Mouse (Mus musculus) MEL (cell line): ENCODE data around the gene Epb41l1. TPM values are rescaled to one million over a fixed set of nuclear protein-coding genes. Genes with fewer than 3 reads are reported as not detected.
A peak's percentile ranks its signal among the peaks of the same experiment; 100 is the strongest.

Experiments used
- DNase-seq: peaks from one replicate; pipeline ENCODE4 v3.0.0; 2011; ENCODE audit warnings: low read depth, low spot score
- H3K27ac ChIP-seq: 2 replicates; pipeline ENCODE4 v1.5.1; 2012; ENCODE audit warnings: low read depth, mild to moderate bottlenecking, control low read depth, low read length, moderate library complexity; ENCODE audit not compliant: control insufficient read depth
- H3K27me3 ChIP-seq, 2 experiments: fragments of 150-350 bp in 1 of 2; sonication (generic) in 1 of 2; 2 replicates each; pipeline ENCODE4 v1.6.1; 2012; ENCODE audit warnings: low read length in 2 of 2, mild to moderate bottlenecking in 2 of 2, improper control_type of control experiment in 1 of 2, moderate library complexity in 1 of 2; ENCODE audit not compliant: insufficient read depth in 2 of 2, control insufficient read depth in 1 of 2
- H3K36me3 ChIP-seq, 2 experiments: 2 replicates each; pipeline ENCODE4 v1.6.1; 2012 to 2014; ENCODE audit warnings: low read length in 2 of 2, improper control_type of control experiment in 1 of 2, inconsistent platforms in 1 of 2, mild to moderate bottlenecking in 1 of 2; ENCODE audit not compliant: insufficient read depth in 2 of 2, control insufficient read depth in 1 of 2
- H3K4me1 ChIP-seq, 2 experiments: fragments of 150-350 bp in 1 of 2; sonication (generic) in 1 of 2; 2 replicates each; pipeline ENCODE4 v1.6.1; 2012; ENCODE audit warnings: low read length in 2 of 2, improper control_type of control experiment in 1 of 2, mild to moderate bottlenecking in 1 of 2; ENCODE audit not compliant: insufficient read depth in 2 of 2, control insufficient read depth in 1 of 2
- H3K4me3 ChIP-seq, 2 experiments: fragments of 150-350 bp in 1 of 2; sonication (generic) in 1 of 2; 2 replicates each; pipeline ENCODE4 v1.5.1; 2012; ENCODE audit warnings: low read depth in 2 of 2, low read length in 2 of 2, mild to moderate bottlenecking in 2 of 2, moderate library complexity in 2 of 2, control low read depth in 1 of 2, improper control_type of control experiment in 1 of 2; ENCODE audit not compliant: control insufficient read depth in 1 of 2, insufficient read depth in 1 of 2
- H3K79me2 ChIP-seq: 2 replicates; pipeline ENCODE4 v1.6.1; 2012; ENCODE audit warnings: mild to moderate bottlenecking, low read length, moderate library complexity; ENCODE audit not compliant: control insufficient read depth, poor library complexity, insufficient read depth
- H3K9ac ChIP-seq: 2 replicates; pipeline ENCODE4 v1.6.1; 2012; ENCODE audit warnings: low read depth, mild to moderate bottlenecking, control low read depth, low read length, moderate library complexity; ENCODE audit not compliant: control insufficient read depth, poor library complexity, severe bottlenecking
- H3K9me3 ChIP-seq: fragments of 150-350 bp; sonication (generic); replicated peaks from 2 replicates; pipeline ENCODE4 v1.6.1; 2012; ENCODE audit warnings: mild to moderate bottlenecking, low read length, improper control_type of control experiment, moderate library complexity; ENCODE audit not compliant: insufficient read depth
- BHLHE40 ChIP-seq: IDR thresholded peaks from 2 replicates; pipeline ENCODE4 v1.6.1; 2012; ENCODE audit warnings: low read depth, mild to moderate bottlenecking, inconsistent platforms, low read length, improper control_type of control experiment, borderline replicate concordance
- CHD1 ChIP-seq: IDR thresholded peaks from 2 replicates; pipeline ENCODE4 v1.6.1; 2012; ENCODE audit warnings: low read depth, mild to moderate bottlenecking, inconsistent platforms, low read length, improper control_type of control experiment
- CHD2 ChIP-seq: IDR thresholded peaks from 2 replicates; pipeline ENCODE4 v1.6.1; 2011; ENCODE audit warnings: low read length, improper control_type of control experiment
- E2F4 ChIP-seq: IDR thresholded peaks from 2 replicates; pipeline ENCODE4 v1.6.1; 2011; ENCODE audit warnings: low read depth, low read length, improper control_type of control experiment, borderline replicate concordance
- EP300 ChIP-seq, 2 experiments: IDR thresholded peaks; 2 replicates each; pipeline ENCODE4 v1.6.1; 2011; ENCODE audit warnings: improper control_type of control experiment in 2 of 2, low read length in 2 of 2, low read depth in 1 of 2, mild to moderate bottlenecking in 1 of 2
- GABPA ChIP-seq: IDR thresholded peaks from 2 replicates; pipeline ENCODE4 v1.6.1; 2012; ENCODE audit warnings: low read depth, mild to moderate bottlenecking, inconsistent platforms, low read length, improper control_type of control experiment, moderate library complexity
- GATA1 ChIP-seq: IDR thresholded peaks from 2 replicates; pipeline ENCODE4 v1.6.1; 2011; ENCODE audit warnings: low read depth, low read length, improper control_type of control experiment
- JUND ChIP-seq: IDR thresholded peaks from 2 replicates; pipeline ENCODE4 v1.6.1; 2011; ENCODE audit warnings: low read depth, mild to moderate bottlenecking, improper control_type of control experiment, low read length
- KAT2A ChIP-seq: conservative IDR thresholded peaks from 2 replicates; pipeline ENCODE4 v1.6.1; 2012; ENCODE audit warnings: low read depth, low read length, improper control_type of control experiment, inconsistent platforms
- MAFK ChIP-seq: IDR thresholded peaks from 2 replicates; pipeline ENCODE4 v1.6.1; 2011; ENCODE audit warnings: low read depth, mild to moderate bottlenecking, low read length, improper control_type of control experiment, borderline replicate concordance
- MYC ChIP-seq: IDR thresholded peaks from 2 replicates; pipeline ENCODE4 v1.6.1; 2011; ENCODE audit warnings: low read depth, mild to moderate bottlenecking, low read length, improper control_type of control experiment, moderate library complexity
- NELFE ChIP-seq: IDR thresholded peaks from 2 replicates; pipeline ENCODE4 v1.6.1; 2011; ENCODE audit warnings: low read depth, low read length, improper control_type of control experiment
- POLR2A ChIP-seq, 2 experiments: IDR thresholded peaks; 2 replicates each; pipeline ENCODE4 v1.6.1; 2011 to 2012; ENCODE audit warnings: low read length in 2 of 2, mild to moderate bottlenecking in 2 of 2, control low read depth in 1 of 2, improper control_type of control experiment in 1 of 2, low read depth in 1 of 2, moderate library complexity in 1 of 2; ENCODE audit not compliant: control insufficient read depth in 1 of 2, insufficient read depth in 1 of 2, poor library complexity in 1 of 2
- POLR2AphosphoS2 ChIP-seq: IDR thresholded peaks from 2 replicates; pipeline ENCODE4 v1.6.1; 2011; ENCODE audit warnings: low read length, improper control_type of control experiment
- POLR2AphosphoS5 ChIP-seq: IDR thresholded peaks from 2 replicates; pipeline ENCODE4 v1.6.1; 2012; ENCODE audit warnings: low read depth, borderline replicate concordance, mild to moderate bottlenecking, inconsistent platforms, low read length, moderate library complexity, mixed read lengths
- RCOR1 ChIP-seq: IDR thresholded peaks from 2 replicates; pipeline ENCODE4 v1.6.1; 2012; ENCODE audit warnings: low read depth, mild to moderate bottlenecking, inconsistent platforms, low read length, improper control_type of control experiment
- SIN3A ChIP-seq: IDR thresholded peaks from 2 replicates; pipeline ENCODE4 v1.6.1; 2012; ENCODE audit warnings: low read length, improper control_type of control experiment, inconsistent platforms
- SMC3 ChIP-seq: IDR thresholded peaks from 2 replicates; pipeline ENCODE4 v1.6.1; 2011; ENCODE audit warnings: low read depth, low read length, improper control_type of control experiment
- TAL1 ChIP-seq: IDR thresholded peaks from 2 replicates; pipeline ENCODE4 v1.6.1; 2012; ENCODE audit warnings: mild to moderate bottlenecking, inconsistent platforms, low read length, moderate library complexity, mixed read lengths
- TCF12 ChIP-seq: IDR thresholded peaks from 2 replicates; pipeline ENCODE4 v1.6.1; 2014; ENCODE audit warnings: low read depth, mild to moderate bottlenecking, inconsistent platforms, low read length, improper control_type of control experiment, moderate library complexity
- UBTF ChIP-seq: IDR thresholded peaks from 2 replicates; pipeline ENCODE4 v1.6.1; 2012; ENCODE audit warnings: low read depth, mild to moderate bottlenecking, inconsistent platforms, low read length, improper control_type of control experiment, moderate library complexity, borderline replicate concordance; ENCODE audit not compliant: insufficient read depth
- USF1 ChIP-seq: IDR thresholded peaks from 2 replicates; pipeline ENCODE4 v1.6.1; 2014; ENCODE audit warnings: low read depth, mild to moderate bottlenecking, inconsistent platforms, low read length, improper control_type of control experiment, moderate library complexity
- ZKSCAN1 ChIP-seq: IDR thresholded peaks from 2 replicates; pipeline ENCODE4 v1.6.1; 2012; ENCODE audit warnings: low read depth, mild to moderate bottlenecking, inconsistent platforms, low read length, improper control_type of control experiment, moderate library complexity
- polyA plus RNA-seq, 2 experiments: library from polyadenylated mRNA; stranded (reverse) in 1 of 2; unstranded in 1 of 2; fragments of >175 nt in 1 of 2; fragments of >200 nt in 1 of 2; gene quantifications; 2 replicates each; pipeline versions ENCODE4 v1.2.1 to v1.2.4; 2012; ENCODE audit warnings: low replicate concordance in 2 of 2, low read depth in 1 of 2; ENCODE audit not compliant: insufficient read length in 2 of 2, insufficient read depth in 1 of 2, missing spikeins in 1 of 2
- total RNA-seq: library from RNA; depleted of rRNA; stranded (reverse); fragments of 300-350 nt; gene quantifications from 2 replicates; pipeline ENCODE4 v1.2.3, GENCODE M21; 2012

Epb41l1 gene
- total and polyA plus RNA-seq, 3 experiments, result 1.5 to 7.3 TPM; not detected in 1

DNA sequence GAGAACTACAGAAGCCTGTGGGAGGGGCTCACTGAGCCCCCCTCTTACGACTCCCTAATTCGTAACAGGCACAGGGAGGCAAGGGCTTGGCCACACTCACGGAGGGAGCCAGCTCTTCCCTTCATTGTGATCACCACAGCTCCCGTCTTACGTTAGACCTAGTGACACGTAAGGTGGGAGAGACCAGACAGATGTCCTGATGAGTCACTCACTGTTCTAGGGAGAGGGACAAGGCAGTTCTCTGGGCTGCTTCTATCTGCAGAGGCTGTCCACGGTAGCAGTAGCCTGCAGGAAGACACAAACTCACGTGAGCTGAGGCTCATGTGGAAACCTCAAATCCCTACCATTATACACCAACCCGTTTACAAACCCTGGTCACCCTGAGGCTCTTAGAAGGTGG is 73.8 kb downstream of the Epb41l1 start:
- H3K36me3 ChIP-seq, result peaks cover 0 to 6% of the 10 kb centered on the region in 2 experiments; a peak in 1 of 4 replicates
- no peaks in the 10 kb centered on the region for H3K79me2 ChIP-seq
- no peaks in the 10 kb centered on the region for H3K9me3 ChIP-seq
- peaks cover 0 to 11% of the 10 kb centered on the region in 2 experiments; a peak in 2 of 4 replicates for H3K4me1 ChIP-seq
- no peaks in the 10 kb centered on the region for H3K27me3 ChIP-seq
- no peak for DNase-seq
- TF ChIP-seq BHLHE40 (peak; percentile 35; the same call in 1 of the 2 replicates), SIN3A (no peak)
- H3K27ac ChIP-seq, result peak overlapping the region; percentile 32
- H3K4me3 ChIP-seq, result no peak overlapping the region
- peak overlapping the region; percentile 10; the same call in 1 of the 2 replicates for H3K9ac ChIP-seq

DNA sequence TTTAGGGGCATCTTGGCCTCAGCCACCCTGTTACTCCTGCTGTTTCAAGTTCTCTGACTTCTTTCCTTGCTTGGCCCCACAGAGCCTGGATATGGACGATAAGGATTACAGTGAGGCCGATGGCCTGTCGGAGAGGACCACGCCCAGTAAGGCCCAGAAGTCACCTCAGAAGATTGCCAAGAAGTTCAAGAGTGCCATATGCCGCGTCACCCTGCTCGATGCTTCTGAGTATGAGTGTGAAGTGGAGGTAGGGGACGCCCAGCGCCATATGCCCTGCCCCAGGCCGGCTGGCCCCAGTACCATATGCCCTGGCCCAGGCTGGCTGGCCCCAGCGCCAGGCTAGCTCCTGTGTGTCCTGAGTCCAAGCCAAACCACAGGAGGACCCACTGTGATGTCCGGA is 74.2 kb downstream of the Epb41l1 start:
- H3K9ac ChIP-seq, result no peak overlapping the region
- peak; percentile 59 for TF ChIP-seq TAL1
- TF ChIP-seq POLR2AphosphoS2, result no peak
- TF ChIP-seq MAFK, result no peak
- TF ChIP-seq ZKSCAN1, result no peak
- 0 out of 4 replicates have a peak, but pooled peaks of 1 of the 2 experiments have one; percentile 26 for TF ChIP-seq EP300 (IDR thresholded peaks at IDR 0.05; ENCODE audit: low read depth in 1 of 2, low read length in 2 of 2)
- no peak for TF ChIP-seq E2F4
- peak; percentile 28; the same call in 1 of the 2 replicates for TF ChIP-seq GATA1
- TF ChIP-seq KAT2A, result no peak
- no peak for TF ChIP-seq SIN3A
- DNase-seq, result peak; percentile 69
- H3K4me1 ChIP-seq, result peaks cover 0 to 11% of the 10 kb centered on the region in 2 experiments; a peak in 2 of 4 replicates
- no peaks in the 10 kb centered on the region for H3K79me2 ChIP-seq
- peaks cover 0 to 6% of the 10 kb centered on the region in 2 experiments; a peak in 1 of 4 replicates for H3K36me3 ChIP-seq
- H3K27me3 ChIP-seq, result no peaks in the 10 kb centered on the region
- no peaks in the 10 kb centered on the region for H3K9me3 ChIP-seq
- peak overlapping the region; percentile 32 for H3K27ac ChIP-seq
- H3K4me3 ChIP-seq, result no peak overlapping the region

- H3K4me1 ChIP-seq, result peaks cover 0 to 11% of the 10 kb centered on the region in 2 experiments; a peak in 2 of 4 replicates
- no peak overlapping the region for H3K27ac ChIP-seq
- DNase-seq, result no peak
Observed at GRCm38 (mm10) chr2:156496816-156497566, 76.3 kb downstream of the Epb41l1 start.

More at GRCm38 (mm10) chr2:156496816-156497566, 76.3 kb downstream of the Epb41l1 start:
- Histone ChIP-seq H3K4me3 (no peak overlapping the region), H3K36me3 (peaks cover 0 to 6% of the 10 kb centered on the region in 2 experiments; a peak in 1 of 4 replicates), H3K9me3 (no peaks in the 10 kb centered on the region), H3K9ac (no peak overlapping the region), H3K79me2 (no peaks in the 10 kb centered on the region), H3K27me3 (no peaks in the 10 kb centered on the region)
- no peak for TF ChIP-seq USF1
- TF ChIP-seq BHLHE40, result no peak
- no peak for TF ChIP-seq UBTF
- TF ChIP-seq RCOR1, result no peak
- TF ChIP-seq SIN3A, result no peak
- TF ChIP-seq POLR2AphosphoS5, result no peak
- TF ChIP-seq CHD2, result no peak
- no peak for TF ChIP-seq TAL1
- TF ChIP-seq POLR2A (IDR thresholded peaks at IDR 0.05; ENCODE audit: control insufficient read depth in 1 of 2, insufficient read depth in 1 of 2, low read depth in 1 of 2, low read length in 2 of 2, poor library complexity in 1 of 2), result no peak
- no peak for TF ChIP-seq ZKSCAN1
- no peak for TF ChIP-seq CHD1
- TF ChIP-seq JUND, result no peak
- no peak for TF ChIP-seq TCF12
- TF ChIP-seq GABPA, result no peak
- no peak for TF ChIP-seq E2F4
- TF ChIP-seq NELFE, result no peak
- TF ChIP-seq MYC, result no peak
- no peak for TF ChIP-seq SMC3
